Mouse (Mus musculus): ENCODE measurements around the gene Klhl3.

DNA sequence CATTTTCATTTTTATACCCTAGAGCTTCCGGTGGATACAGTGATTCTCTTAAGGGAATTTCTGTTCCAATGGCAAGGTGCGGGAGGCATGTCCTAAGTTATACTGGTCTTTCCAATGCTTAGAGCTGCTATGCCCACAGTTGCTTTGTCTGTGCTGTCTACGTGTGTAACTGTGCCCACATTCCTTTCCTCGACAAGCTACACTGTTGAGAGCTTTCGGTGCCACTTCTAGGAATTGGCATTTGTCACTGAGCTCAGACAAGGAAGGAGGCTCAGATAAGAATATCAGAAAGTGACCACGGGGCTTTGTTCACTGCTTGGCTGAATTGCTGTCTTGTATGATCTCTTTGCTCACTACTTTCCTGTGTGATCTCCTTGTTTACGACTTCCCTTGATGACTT, 67.2 kb downstream of the Klhl3 start:
- TF ChIP-seq CTCF (IDR thresholded peaks at IDR 0.05) (no peak), EP300 (IDR thresholded peaks at IDR 0.05) (no peak)
